Mouse (Mus musculus) C2C12 (cell line): ENCODE data around the gene Arhgap30. TPM values are rescaled to one million over a fixed set of nuclear protein-coding genes. Genes with fewer than 3 reads are reported as not detected.

Experiments used
- H3K27me3 ChIP-seq: one replicate; pipeline ENCODE4 v1.6.1; 2011; ENCODE audit not compliant: control insufficient read depth, insufficient read depth, insufficient read length
- H3K36me3 ChIP-seq: one replicate; pipeline ENCODE4 v1.6.1; 2011; ENCODE audit not compliant: control insufficient read depth, insufficient read depth
- H3K4me3 ChIP-seq: one replicate; pipeline ENCODE4 v1.5.1; 2011; ENCODE audit warnings: mild to moderate bottlenecking, control low read depth; ENCODE audit not compliant: poor library complexity, insufficient read depth, severe bottlenecking
- H3K79me2 ChIP-seq: one replicate; pipeline ENCODE4 v1.6.1; 2011; ENCODE audit not compliant: control insufficient read depth, insufficient read depth
- H3K79me3 ChIP-seq: one replicate; pipeline ENCODE4 v1.6.1; 2011; ENCODE audit warnings: low read depth, control low read depth
- H3ac ChIP-seq: one replicate; pipeline ENCODE3; 2011; ENCODE audit warnings: low read depth; ENCODE audit not compliant: control insufficient read depth, insufficient read length
- CTCF ChIP-seq: IDR thresholded peaks from one replicate; pipeline ENCODE4 v1.5.1; 2011; ENCODE audit not compliant: control insufficient read depth, insufficient read depth, insufficient read length
- MAX ChIP-seq: IDR thresholded peaks from one replicate; pipeline ENCODE4 v1.6.1; 2011; ENCODE audit warnings: mild to moderate bottlenecking, control low read depth
- MYOG ChIP-seq: IDR thresholded peaks from one replicate; pipeline ENCODE4 v1.6.1; 2011; ENCODE audit not compliant: control insufficient read depth, insufficient read length; ENCODE audit errors: extremely low read depth
- USF1 ChIP-seq: IDR thresholded peaks from one replicate; pipeline ENCODE4 v1.6.1; 2011; ENCODE audit warnings: low read depth, mild to moderate bottlenecking, control low read depth, moderate library complexity
- polyA plus RNA-seq: library from polyadenylated mRNA; unstranded; fragments of >200 nt; fragmentation: generic; extraction: Trizol; gene quantifications from one replicate; pipeline ENCODE4 v1.2.1, GENCODE M21; 2012; ENCODE audit warnings: missing spikeins

Gene Arhgap30
- polyA plus RNA-seq, 1 experiment: 0.05 TPM

DNA sequence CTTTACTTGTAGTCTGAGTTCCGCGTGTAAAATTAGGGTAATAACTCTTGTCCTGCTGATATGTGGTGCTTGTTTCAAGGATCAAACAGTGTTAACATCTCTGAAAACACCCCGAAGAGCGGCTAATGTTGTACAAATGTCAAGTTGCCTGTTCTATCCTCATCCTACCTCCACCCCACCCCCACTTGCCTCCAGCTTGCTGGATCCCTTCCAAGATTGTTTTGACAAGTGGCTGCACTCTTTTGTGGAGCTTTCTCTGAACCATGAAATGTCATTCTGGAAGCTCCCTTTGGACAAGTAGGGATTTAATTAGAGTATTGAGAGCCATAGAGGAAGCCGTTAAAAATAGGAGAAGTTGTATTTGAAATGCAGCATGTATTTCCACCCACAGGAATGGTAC is 71.0 kb downstream of the Arhgap30 start:
- no peak for TF ChIP-seq CTCF
- TF ChIP-seq MYOG: no peak
- TF ChIP-seq USF1: no peak
- no peak for TF ChIP-seq MAX
- H3K79me2 ChIP-seq: no peaks in the 10 kb centered on the region

More for the DNA sequence above, 71.0 kb downstream of the Arhgap30 start:
- Histone ChIP-seq H3K27me3 (no peaks in the 10 kb centered on the region), H3K79me3 (no peaks in the 10 kb centered on the region), H3K36me3 (no peaks in the 10 kb centered on the region), H3ac (no peak overlapping the region), H3K4me3 (no peak overlapping the region)

Other genes starting within 250 kb of the Arhgap30 start
- gene Sdhc, start 238.4 kb upstream of the Arhgap30 start, polyA plus RNA-seq: 147 TPM
- 0.11 TPM for gene Mpz, start 238.2 kb upstream of the Arhgap30 start, polyA plus RNA-seq
- gene Pcp4l1, start 192.7 kb upstream of the Arhgap30 start, polyA plus RNA-seq: 0.13 TPM
- 0.04 TPM for gene Nr1i3, start 175.0 kb upstream of the Arhgap30 start, polyA plus RNA-seq
- gene Tomm40l, start 166.4 kb upstream of the Arhgap30 start, polyA plus RNA-seq: 58.7 TPM
- gene Apoa2, start 163.9 kb upstream of the Arhgap30 start, polyA plus RNA-seq: not detected
- not detected for gene Fcer1g, start 154.6 kb upstream of the Arhgap30 start, polyA plus RNA-seq
- 6.7 TPM for gene Adamts4, start 138.5 kb upstream of the Arhgap30 start, polyA plus RNA-seq
- 227 TPM for gene Ndufs2, start 137.6 kb upstream of the Arhgap30 start, polyA plus RNA-seq
- gene B4galt3, start 118.6 kb upstream of the Arhgap30 start, polyA plus RNA-seq: 17.4 TPM
- gene Ppox, start 107.8 kb upstream of the Arhgap30 start, polyA plus RNA-seq: 9.0 TPM
- gene Usp21, start 101.0 kb upstream of the Arhgap30 start, polyA plus RNA-seq: 20.6 TPM
- 100 TPM for gene Ufc1, start 93.9 kb upstream of the Arhgap30 start, polyA plus RNA-seq
- 44.8 TPM for gene Dedd, start 59.8 kb upstream of the Arhgap30 start, polyA plus RNA-seq
- 19.5 TPM for gene Nit1, start 43.3 kb upstream of the Arhgap30 start, polyA plus RNA-seq
- gene Pfdn2, start 43.3 kb upstream of the Arhgap30 start, polyA plus RNA-seq: 90.9 TPM
- 0.05 TPM for gene Klhdc9, start 28.2 kb upstream of the Arhgap30 start, polyA plus RNA-seq
- gene Nectin4, start 18.9 kb upstream of the Arhgap30 start, polyA plus RNA-seq: 0.06 TPM
- gene Usf1, start 22.4 kb downstream of the Arhgap30 start, polyA plus RNA-seq: 70.1 TPM
- gene Tstd1, start 29.9 kb downstream of the Arhgap30 start, polyA plus RNA-seq: 0.66 TPM
- gene F11r, start 48.6 kb downstream of the Arhgap30 start, polyA plus RNA-seq: 3.6 TPM
- 3.6 TPM for gene Alyref2, start 114.5 kb downstream of the Arhgap30 start, polyA plus RNA-seq
- gene Itln1, start 146.3 kb downstream of the Arhgap30 start, polyA plus RNA-seq: not detected
- gene Cd244a, start 170.2 kb downstream of the Arhgap30 start, polyA plus RNA-seq: not detected
- not detected for gene Ly9, start 218.5 kb downstream of the Arhgap30 start, polyA plus RNA-seq